Mouse (Mus musculus) cerebellum, adult 2 months (tissue): Measurements from ENCODE around the gene Ppfibp1.

ENCODE experiments used
- CTCF ChIP-seq: fragments of 200-500 bp; IDR thresholded peaks from 2 replicates; pipeline ENCODE4 v1.5.1; 2011; ENCODE audit warnings: low read depth, mild to moderate bottlenecking, control low read depth, low read length, moderate library complexity, borderline replicate concordance; ENCODE audit not compliant: insufficient read depth
- POLR2A ChIP-seq: fragments of 200-500 bp; IDR thresholded peaks from 2 replicates; pipeline ENCODE4 v1.6.1; 2011; ENCODE audit warnings: low read length, control low read depth, borderline replicate concordance; ENCODE audit not compliant: insufficient read depth

GRCm38 (mm10) chr6:146944830-146945229, 56.5 kb downstream of the Ppfibp1 start:
- TF ChIP-seq POLR2A (no peak), CTCF (no peak)
